Mouse (Mus musculus): ENCODE results near the gene Igbp1. TPM values are rescaled to one million over a fixed set of nuclear protein-coding genes. Genes with fewer than 3 reads are reported as not detected.

Gene Igbp1
- polyA plus RNA-seq, 1 experiment from 2014 or later: 37.4 TPM

- Histone ChIP-seq H3K4me1 (replicated peaks; ENCODE audit: control insufficient read depth, insufficient read depth, low read length) (no peaks in the 10 kb centered on the region), H3K27me3 (ENCODE audit: control insufficient read depth, insufficient read depth, low read depth, low read length) (no peaks in the 10 kb centered on the region; the same call in 1 of the 2 replicates), H3K4me2 (ENCODE audit: low read depth, low read length) (no peak overlapping the region), H3K36me3 (ENCODE audit: control insufficient read depth, insufficient read depth, low read length) (0 out of 2 replicates have a peak, but pooled peaks cover 2% of the 10 kb centered on the region), H3K4me3 (ENCODE audit: low read length) (no peak overlapping the region), H3K27ac (ENCODE audit: low read length) (no peak overlapping the region), H3K9ac (ENCODE audit: low read length) (no peak overlapping the region), H3K9me3 (ENCODE audit: control insufficient read depth, low read length) (no peaks in the 10 kb centered on the region)
- WGBS: 86% methylated on average over 4 of the region's 4 CpGs
- ATAC-seq (ENCODE audit: low read depth): no peak
Observed at GRCm38 (mm10) chrX:100508164-100508563, 14.1 kb downstream of the Igbp1 start.

GRCm38 (mm10) chrX:100509921-100510320 lies 15.8 kb downstream of the Igbp1 start:
- no peaks in the 10 kb centered on the region for H3K4me1 ChIP-seq (replicated peaks; ENCODE audit: control insufficient read depth, insufficient read depth, low read length)
- WGBS: 82% methylated on average over 3 of the region's 3 CpGs
- no peak for ATAC-seq (ENCODE audit: low read depth)
- no peak overlapping the region for H3K4me2 ChIP-seq (ENCODE audit: low read depth, low read length)
- no peak overlapping the region for H3K27ac ChIP-seq (ENCODE audit: low read length)
- no peaks in the 10 kb centered on the region; the same call in 1 of the 2 replicates for H3K27me3 ChIP-seq (ENCODE audit: control insufficient read depth, insufficient read depth, low read depth, low read length)
- H3K36me3 ChIP-seq (ENCODE audit: control insufficient read depth, insufficient read depth, low read length): 0 out of 2 replicates have a peak, but pooled peaks cover 2% of the 10 kb centered on the region
- no peak overlapping the region for H3K4me3 ChIP-seq (ENCODE audit: low read length)
- no peaks in the 10 kb centered on the region for H3K9me3 ChIP-seq (ENCODE audit: control insufficient read depth, low read length)
- no peak overlapping the region for H3K9ac ChIP-seq (ENCODE audit: low read length)

GRCm38 (mm10) chrX:100516683-100517082 lies 22.6 kb downstream of the Igbp1 start:
- H3K27me3 ChIP-seq (ENCODE audit: control insufficient read depth, insufficient read depth, low read depth, low read length): no peaks in the 10 kb centered on the region; the same call in none of the 2 replicates
- peaks cover 2% of the 10 kb centered on the region; the same call in 1 of the 2 replicates for H3K36me3 ChIP-seq (ENCODE audit: control insufficient read depth, insufficient read depth, low read length)
- WGBS: 80% methylated on average over 3 of the region's 3 CpGs
- H3K9ac ChIP-seq (ENCODE audit: low read length): no peak overlapping the region
- H3K9me3 ChIP-seq (ENCODE audit: control insufficient read depth, low read length): no peaks in the 10 kb centered on the region
- no peak overlapping the region for H3K4me3 ChIP-seq (ENCODE audit: low read length)
- H3K27ac ChIP-seq (ENCODE audit: low read length): no peak overlapping the region
- no peak for ATAC-seq (ENCODE audit: low read depth)
- H3K4me1 ChIP-seq (replicated peaks; ENCODE audit: control insufficient read depth, insufficient read depth, low read length): no peaks in the 10 kb centered on the region
- no peak overlapping the region for H3K4me2 ChIP-seq (ENCODE audit: low read depth, low read length)

GRCm38 (mm10) chrX:100517626-100518025 lies 23.5 kb downstream of the Igbp1 start:
- no peak overlapping the region for H3K9ac ChIP-seq (ENCODE audit: low read length)
- peaks cover 2% of the 10 kb centered on the region; the same call in 1 of the 2 replicates for H3K36me3 ChIP-seq (ENCODE audit: control insufficient read depth, insufficient read depth, low read length)
- no peak overlapping the region for H3K27ac ChIP-seq (ENCODE audit: low read length)
- H3K27me3 ChIP-seq (ENCODE audit: control insufficient read depth, insufficient read depth, low read depth, low read length): no peaks in the 10 kb centered on the region; the same call in none of the 2 replicates
- no peak overlapping the region for H3K4me3 ChIP-seq (ENCODE audit: low read length)
- no peaks in the 10 kb centered on the region for H3K4me1 ChIP-seq (replicated peaks; ENCODE audit: control insufficient read depth, insufficient read depth, low read length)
- no peaks in the 10 kb centered on the region for H3K9me3 ChIP-seq (ENCODE audit: control insufficient read depth, low read length)
- no peak for ATAC-seq (ENCODE audit: low read depth)
- no peak overlapping the region for H3K4me2 ChIP-seq (ENCODE audit: low read depth, low read length)
- WGBS: 89% methylated on average over 6 of the region's 6 CpGs

GRCm38 (mm10) chrX:100518532-100518931 lies 24.4 kb downstream of the Igbp1 start:
- Histone ChIP-seq H3K4me3 (ENCODE audit: low read length) (no peak overlapping the region), H3K4me1 (replicated peaks; ENCODE audit: control insufficient read depth, insufficient read depth, low read length) (no peaks in the 10 kb centered on the region), H3K27me3 (ENCODE audit: control insufficient read depth, insufficient read depth, low read depth, low read length) (no peaks in the 10 kb centered on the region; the same call in none of the 2 replicates), H3K27ac (ENCODE audit: low read length) (no peak overlapping the region), H3K9ac (ENCODE audit: low read length) (no peak overlapping the region), H3K9me3 (ENCODE audit: control insufficient read depth, low read length) (no peaks in the 10 kb centered on the region), H3K4me2 (ENCODE audit: low read depth, low read length) (no peak overlapping the region), H3K36me3 (ENCODE audit: control insufficient read depth, insufficient read depth, low read length) (peaks cover 2% of the 10 kb centered on the region; the same call in 1 of the 2 replicates)
- ATAC-seq (ENCODE audit: low read depth): no peak
- WGBS: 88% methylated on average over 2 of the region's 2 CpGs

GRCm38 (mm10) chrX:100524471-100524870 lies 30.4 kb downstream of the Igbp1 start, which contains the start of gene Dgat2l6:
Dgat2l6 (plus strand) TSS chrX:100524838.
- WGBS: 68% methylated on average over 4 of the region's 4 CpGs
- no peaks in the 10 kb centered on the region for H3K4me1 ChIP-seq (replicated peaks; ENCODE audit: control insufficient read depth, insufficient read depth, low read length)

GRCm38 (mm10) chrX:100556026-100556425 lies 61.9 kb downstream of the Igbp1 start:
- Histone ChIP-seq H3K27me3 (ENCODE audit: control insufficient read depth, insufficient read depth, low read depth, low read length) (no peaks in the 10 kb centered on the region; the same call in 1 of the 2 replicates), H3K4me2 (ENCODE audit: low read depth, low read length) (no peak overlapping the region), H3K4me3 (ENCODE audit: low read length) (no peak overlapping the region), H3K9ac (ENCODE audit: low read length) (no peak overlapping the region), H3K4me1 (replicated peaks; ENCODE audit: control insufficient read depth, insufficient read depth, low read length) (no peaks in the 10 kb centered on the region), H3K27ac (ENCODE audit: low read length) (no peak overlapping the region), H3K9me3 (ENCODE audit: control insufficient read depth, low read length) (no peaks in the 10 kb centered on the region), H3K36me3 (ENCODE audit: control insufficient read depth, insufficient read depth, low read length) (no peaks in the 10 kb centered on the region)
- no peak for ATAC-seq (ENCODE audit: low read depth)
- 70% methylated on average over 3 of the region's 3 CpGs for WGBS

More at GRCm38 (mm10) chrX:100524471-100524870, 30.4 kb downstream of the Igbp1 start, which contains the start of gene Dgat2l6:
- Histone ChIP-seq H3K27me3 (ENCODE audit: control insufficient read depth, insufficient read depth, low read depth, low read length) (no peaks in the 10 kb centered on the region; the same call in 1 of the 2 replicates), H3K9me3 (ENCODE audit: control insufficient read depth, low read length) (no peaks in the 10 kb centered on the region), H3K9ac (ENCODE audit: low read length) (no peak within 1 kb of the TSS), H3K4me2 (ENCODE audit: low read depth, low read length) (no peak within 1 kb of the TSS), H3K4me3 (ENCODE audit: low read length) (no peak within 1 kb of the TSS), H3K27ac (ENCODE audit: low read length) (no peak within 1 kb of the TSS), H3K36me3 (ENCODE audit: control insufficient read depth, insufficient read depth, low read length) (no peaks in the 10 kb centered on the region)
- no peak for ATAC-seq (ENCODE audit: low read depth)

- Histone ChIP-seq H3K4me2 (ENCODE audit: low read depth, low read length) (no peak overlapping the region), H3K9me3 (ENCODE audit: control insufficient read depth, low read length) (no peaks in the 10 kb centered on the region), H3K9ac (ENCODE audit: low read length) (no peak overlapping the region), H3K27ac (ENCODE audit: low read length) (no peak overlapping the region), H3K27me3 (ENCODE audit: control insufficient read depth, insufficient read depth, low read depth, low read length) (no peaks in the 10 kb centered on the region), H3K4me3 (ENCODE audit: low read length) (no peak overlapping the region), H3K4me1 (replicated peaks; ENCODE audit: control insufficient read depth, insufficient read depth, low read length) (no peaks in the 10 kb centered on the region), H3K36me3 (ENCODE audit: control insufficient read depth, insufficient read depth, low read length) (no peaks in the 10 kb centered on the region)
- ATAC-seq (ENCODE audit: low read depth): no peak
- 67% methylated on average over 3 of the region's 3 CpGs for WGBS
Observed at GRCm38 (mm10) chrX:100565696-100566095, 71.6 kb downstream of the Igbp1 start.
